Mouse (Mus musculus): Measurements from ENCODE around the gene Osm. TPM values are rescaled to one million over a fixed set of nuclear protein-coding genes. Genes with fewer than 3 reads are reported as not detected.

Osm gene
- 0.08 and 0.18 TPM in 2 replicates for polyA plus RNA-seq (2012; rRNA removed)

GRCm38 (mm10) chr11:4235665-4236545 is at the start of gene Osm:
TSS of gene Osm (plus strand) at chr11:4236420.
- DNase-seq (ENCODE audit: extremely low spot score in 1 of 2, low spot score in 1 of 2): no peak

GRCm38 (mm10) chr11:4186486-4187317 is 49.5 kb upstream of the Osm start, which contains the start of gene Tbc1d10a:
TSS of gene Tbc1d10a (plus strand) at chr11:4186789.
- peak; percentile 95 to 98 for DNase-seq (ENCODE audit: extremely low spot score in 1 of 2, low spot score in 1 of 2)

- DNase-seq (ENCODE audit: extremely low spot score in 1 of 2, low spot score in 1 of 2): no peak
These were observed 48.9 kb upstream of the Osm start for GRCm38 (mm10) chr11:4187318-4187700.

GRCm38 (mm10) chr11:4189182-4189581 is 47.0 kb upstream of the Osm start:
- DNase-seq (ENCODE audit: extremely low spot score in 1 of 2, low spot score in 1 of 2): no peak

GRCm38 (mm10) chr11:4190677-4191076 is 45.5 kb upstream of the Osm start:
- DNase-seq (ENCODE audit: extremely low spot score in 1 of 2, low spot score in 1 of 2): peak in 1 of 2 experiments; percentile 43

GRCm38 (mm10) chr11:4192757-4193156 is 43.5 kb upstream of the Osm start:
- no peak for DNase-seq (ENCODE audit: extremely low spot score in 1 of 2, low spot score in 1 of 2)

GRCm38 (mm10) chr11:4193420-4193819 is 42.8 kb upstream of the Osm start:
- no peak for DNase-seq (ENCODE audit: extremely low spot score in 1 of 2, low spot score in 1 of 2)

GRCm38 (mm10) chr11:4195597-4196031 is 40.6 kb upstream of the Osm start:
- DNase-seq (ENCODE audit: extremely low spot score in 1 of 2, low spot score in 1 of 2): no peak

GRCm38 (mm10) chr11:4196636-4197035 is 39.6 kb upstream of the Osm start:
- DNase-seq (ENCODE audit: extremely low spot score in 1 of 2, low spot score in 1 of 2): no peak

GRCm38 (mm10) chr11:4197691-4198090 is 38.5 kb upstream of the Osm start:
- DNase-seq (ENCODE audit: extremely low spot score in 1 of 2, low spot score in 1 of 2): no peak

GRCm38 (mm10) chr11:4201981-4202700 is 34.1 kb upstream of the Osm start:
- no peak for DNase-seq (ENCODE audit: extremely low spot score in 1 of 2, low spot score in 1 of 2)

- DNase-seq (ENCODE audit: extremely low spot score in 1 of 2, low spot score in 1 of 2): no peak
These were observed 33.1 kb upstream of the Osm start for GRCm38 (mm10) chr11:4202995-4203704.

- DNase-seq (ENCODE audit: extremely low spot score in 1 of 2, low spot score in 1 of 2): no peak
These were observed 32.5 kb upstream of the Osm start for GRCm38 (mm10) chr11:4203705-4204074.

GRCm38 (mm10) chr11:4205097-4205655 is 31.0 kb upstream of the Osm start:
- DNase-seq (ENCODE audit: extremely low spot score in 1 of 2, low spot score in 1 of 2): no peak

GRCm38 (mm10) chr11:4205951-4206350 is 30.3 kb upstream of the Osm start:
- no peak for DNase-seq (ENCODE audit: extremely low spot score in 1 of 2, low spot score in 1 of 2)

- DNase-seq (ENCODE audit: extremely low spot score in 1 of 2, low spot score in 1 of 2): no peak
These were observed 29.7 kb upstream of the Osm start for GRCm38 (mm10) chr11:4206563-4206962.

GRCm38 (mm10) chr11:4207655-4208054 is 28.6 kb upstream of the Osm start:
- DNase-seq (ENCODE audit: extremely low spot score in 1 of 2, low spot score in 1 of 2): no peak

- DNase-seq (ENCODE audit: extremely low spot score in 1 of 2, low spot score in 1 of 2): no peak
These were observed 26.7 kb upstream of the Osm start for GRCm38 (mm10) chr11:4209556-4209955.

GRCm38 (mm10) chr11:4210786-4211185 is 25.4 kb upstream of the Osm start:
- DNase-seq (ENCODE audit: extremely low spot score in 1 of 2, low spot score in 1 of 2): no peak

- DNase-seq (ENCODE audit: extremely low spot score in 1 of 2, low spot score in 1 of 2): no peak
These were observed 23.1 kb upstream of the Osm start for GRCm38 (mm10) chr11:4213107-4213506.

Measured in frontal cortex, adult 2 months (tissue).